Mouse (Mus musculus): Measurements from ENCODE around the gene Ttc1.

GRCm38 (mm10) chr11:43766922-43767648 lies 19.3 kb upstream of the Ttc1 start:
- TF ChIP-seq EP300 (IDR thresholded peaks at IDR 0.05; ENCODE audit: low read depth) = no peak
- peak; percentile 91 for TF ChIP-seq CTCF (IDR thresholded peaks at IDR 0.05; ENCODE audit: low read depth)

Measured in liver, postnatal 0 days (tissue).